Mouse (Mus musculus): Measurements from ENCODE around the gene Tmem106b.

- TF ChIP-seq HCFC1 (IDR thresholded peaks at IDR 0.05; ENCODE audit: borderline replicate concordance, insufficient read depth, low read length) (no peak), MAFK (IDR thresholded peaks at IDR 0.05; ENCODE audit: insufficient read depth, low read depth, low read length) (no peak), ZC3H11A (IDR thresholded peaks at IDR 0.05; ENCODE audit: borderline replicate concordance, low read depth, low read length) (no peak), ZNF384 (IDR thresholded peaks at IDR 0.05; ENCODE audit: low read depth, low read length) (no peak)
Measured at GRCm38 (mm10) chr6:13096656-13097435, 27.3 kb downstream of the Tmem106b start.
